7 mouse cellular contexts compared by ENCODE assay signal in the genomic region with DNA sequence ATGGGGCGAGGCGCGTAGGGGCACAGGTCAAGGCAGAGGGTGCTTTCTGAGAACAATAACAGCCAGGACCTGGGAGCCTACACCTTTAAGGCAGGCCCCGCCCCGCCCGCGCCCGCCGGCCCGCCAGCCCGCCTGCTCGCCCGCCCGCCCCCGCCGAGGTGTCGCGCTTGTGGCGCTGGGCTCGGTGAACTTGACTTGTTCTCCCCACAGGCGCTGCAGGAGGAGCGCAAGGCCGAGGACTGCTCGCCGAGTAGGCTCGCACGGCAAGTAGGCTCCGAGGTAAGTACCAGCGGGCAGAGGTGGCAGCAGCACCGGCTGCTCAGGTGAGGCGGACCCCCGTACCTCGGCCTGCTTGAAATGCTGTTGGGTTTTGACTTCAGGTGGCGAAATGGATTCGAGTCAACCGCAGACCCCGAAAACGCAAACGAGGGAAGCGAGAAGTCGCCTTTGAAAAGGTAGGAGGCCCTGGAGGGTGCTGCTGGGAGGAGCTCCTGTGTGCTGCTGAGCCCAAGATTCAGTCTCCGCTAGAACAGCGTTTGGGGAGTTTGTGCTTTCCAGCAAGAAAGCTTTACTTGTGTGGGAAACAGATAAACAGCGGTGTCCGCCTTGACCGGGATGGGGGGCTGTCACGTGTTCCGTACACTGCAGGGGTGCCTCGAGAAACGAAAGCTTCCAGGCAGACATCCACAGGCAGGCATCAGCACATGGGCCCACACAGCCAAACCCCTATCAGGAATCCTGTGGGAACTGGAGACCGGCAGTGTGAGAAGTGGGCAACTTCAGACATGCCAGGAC.
DNase-seq lines count a peak whose midpoint lies in the region; ATAC-seq and TF ChIP-seq lines count a peak whose summit lies in the region.

No protein-coding gene starts in this region.

- peak overlapping the region; percentile 88 for H3K27ac ChIP-seq in intestine, postnatal 0 days (ENCODE audit: low read depth, low read length)
- peak overlapping the region; percentile 98 for H3K27ac ChIP-seq in limb, embryonic 14.5 days (replicated peaks; ENCODE audit: low read depth, low read length)
- peak overlapping the region; percentile 82 for H3K27ac ChIP-seq in midbrain, embryonic 15.5 days

- peaks cover 13% of the 10 kb centered on the region; the same call in 1 of the 2 replicates for H3K4me1 ChIP-seq in intestine, postnatal 0 days (replicated peaks; ENCODE audit: control insufficient read depth, insufficient read depth, low read length)
- H3K4me1 ChIP-seq in limb, embryonic 14.5 days (ENCODE audit: control insufficient read depth, insufficient read depth, low read length) = peaks cover 32% of the 10 kb centered on the region
- H3K4me1 ChIP-seq in midbrain, embryonic 15.5 days = peaks cover 25% of the 10 kb centered on the region

- peak overlapping the region; percentile 73 for H3K9ac ChIP-seq in intestine, postnatal 0 days (ENCODE audit: low read depth, low read length)
- peak overlapping the region; percentile 94 for H3K9ac ChIP-seq in limb, embryonic 14.5 days (ENCODE audit: low read depth, low read length, severe bottlenecking)
- H3K9ac ChIP-seq in midbrain, embryonic 15.5 days = peak overlapping the region; percentile 68

- intact Hi-C loops in gastrocnemius, postnatal 36 days (cut with DNase I) = loop anchor here (5.0 kb wide), 3 partner anchors 37 to 193 kb away; no protein-coding TSS in a partner anchor

- peaks cover 8% of the 10 kb centered on the region; the same call in 1 of the 2 replicates for H3K36me3 ChIP-seq in intestine, postnatal 0 days (ENCODE audit: control insufficient read depth, insufficient read depth)
- peaks cover 28% of the 10 kb centered on the region for H3K36me3 ChIP-seq in limb, embryonic 14.5 days (ENCODE audit: control insufficient read depth, insufficient read depth, low read length)
- H3K36me3 ChIP-seq in midbrain, embryonic 15.5 days (replicated peaks) = no peaks in the 10 kb centered on the region

- TF ChIP-seq CTCF in intestine, postnatal 0 days (IDR thresholded peaks at IDR 0.05; ENCODE audit: low read depth) = no peak

- H3K4me2 ChIP-seq in intestine, postnatal 0 days (replicated peaks; ENCODE audit: low read depth) = peak overlapping the region; percentile 74
- peak overlapping the region; percentile 85 for H3K4me2 ChIP-seq in limb, embryonic 14.5 days (replicated peaks; ENCODE audit: low read depth, low read length, severe bottlenecking)
- peak overlapping the region; percentile 81 for H3K4me2 ChIP-seq in midbrain, embryonic 15.5 days

- peak; percentile 77; the same call in 1 of the 2 replicates for TF ChIP-seq POLR2A in limb, embryonic 14.5 days (IDR thresholded peaks at IDR 0.05; ENCODE audit: borderline replicate concordance, extremely low read depth, insufficient read depth, insufficient read length)

- peak overlapping the region; percentile 72 for H3K4me3 ChIP-seq in intestine, postnatal 0 days (ENCODE audit: low read depth, low read length)
- H3K4me3 ChIP-seq in limb, embryonic 14.5 days (replicated peaks; ENCODE audit: low read length) = peak overlapping the region; percentile 84
- peak overlapping the region; percentile 86 for H3K4me3 ChIP-seq in midbrain, embryonic 15.5 days

- DNase-seq in adipocyte (ENCODE audit: low spot score) = peak; percentile 44
- peak; percentile 74 to 80 for DNase-seq in gastrocnemius, postnatal 36 days
- DNase-seq in limb, embryonic 14.5 days (ENCODE audit: low spot score) = no peak
- DNase-seq in spleen, adult 18-20 months = peak; percentile 73 to 83

- 1% methylated on average over 51 of the region's 51 CpGs for WGBS in intestine, postnatal 0 days
- under 1% methylated on average over 25 of the region's 51 CpGs for WGBS in limb, embryonic 14.5 days
- WGBS in midbrain, embryonic 15.5 days = under 1% methylated on average over 51 of the region's 51 CpGs

- peak; percentile 64 for ATAC-seq in common myeloid progenitor, adult 5-6 weeks (replicated peaks; ENCODE audit: low read depth, poor library complexity, severe bottlenecking)
- peak; percentile 81 for ATAC-seq in intestine, postnatal 0 days
- peak; percentile 77 for ATAC-seq in limb, embryonic 14.5 days (ENCODE audit: low FRiP score, low read depth)
- peak; percentile 88 for ATAC-seq in midbrain, embryonic 15.5 days (replicated peaks)

- no peaks in the 10 kb centered on the region for H3K9me3 ChIP-seq in intestine, postnatal 0 days (ENCODE audit: control insufficient read depth)
- no peaks in the 10 kb centered on the region for H3K9me3 ChIP-seq in limb, embryonic 14.5 days (ENCODE audit: control insufficient read depth, low read length)
- no peaks in the 10 kb centered on the region for H3K9me3 ChIP-seq in midbrain, embryonic 15.5 days

- no peaks in the 10 kb centered on the region for H3K27me3 ChIP-seq in intestine, postnatal 0 days (replicated peaks; ENCODE audit: control insufficient read depth, insufficient read depth, low read length)
- no peaks in the 10 kb centered on the region for H3K27me3 ChIP-seq in limb, embryonic 14.5 days (ENCODE audit: control insufficient read depth, insufficient read depth, low read length)
- no peaks in the 10 kb centered on the region for H3K27me3 ChIP-seq in midbrain, embryonic 15.5 days (replicated peaks)
